Mouse (Mus musculus): ENCODE data around the gene Slc27a3.
A peak's percentile ranks its signal among the peaks of the same experiment; 100 is the strongest.

The Slc27a3 gene

GRCm38 (mm10) chr3:90389511-90390490 is at the start of gene Slc27a3:
Gene Slc27a3, minus strand, starts transcription at chr3:90389938.
- DNase-seq (ENCODE audit: low spot score in 2 of 2): peak in 1 of 2 experiments; percentile 55

- DNase-seq (ENCODE audit: low spot score in 2 of 2): no peak
Measured at GRCm38 (mm10) chr3:90437131-90437530, 47.4 kb upstream of the Slc27a3 start.

DNA sequence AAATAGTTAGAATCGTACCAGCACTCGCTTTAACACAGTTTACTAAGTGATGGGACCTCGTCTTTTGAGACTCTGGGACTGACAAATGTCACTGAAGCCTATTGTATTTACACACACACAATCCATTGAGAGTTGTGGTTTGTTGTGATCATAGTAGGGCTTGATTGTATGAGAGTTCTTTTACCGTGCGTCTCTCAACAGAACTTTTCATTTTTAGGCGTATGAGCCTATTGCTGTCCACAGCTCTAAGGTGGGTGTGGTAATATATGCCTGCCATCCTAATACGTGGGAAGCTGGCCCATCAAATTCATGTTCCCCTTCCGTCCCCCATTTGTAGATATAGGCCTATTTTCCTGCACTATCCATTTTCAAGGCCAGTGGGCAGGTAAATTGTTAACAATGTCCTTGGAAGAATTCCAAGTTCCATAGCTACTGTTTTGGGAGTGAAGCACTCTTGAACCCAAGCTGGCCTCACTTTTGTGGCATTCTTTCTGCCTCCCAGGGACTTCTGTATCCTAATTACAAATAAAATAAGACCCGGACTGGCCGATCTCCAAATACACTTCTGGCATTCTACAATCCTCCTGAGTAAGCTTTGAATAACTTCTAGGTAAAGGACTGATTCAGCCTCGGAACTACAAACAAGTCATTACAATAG is 44.5 kb upstream of the Slc27a3 start:
- DNase-seq (ENCODE audit: low spot score in 2 of 2): no peak

- DNase-seq (ENCODE audit: low spot score in 2 of 2): peak; percentile 99
Measured at GRCm38 (mm10) chr3:90433381-90434020, 43.8 kb upstream of the Slc27a3 start, which contains the start of gene Ints3. Gene Ints3, minus strand, starts transcription at chr3:90433622.

DNA sequence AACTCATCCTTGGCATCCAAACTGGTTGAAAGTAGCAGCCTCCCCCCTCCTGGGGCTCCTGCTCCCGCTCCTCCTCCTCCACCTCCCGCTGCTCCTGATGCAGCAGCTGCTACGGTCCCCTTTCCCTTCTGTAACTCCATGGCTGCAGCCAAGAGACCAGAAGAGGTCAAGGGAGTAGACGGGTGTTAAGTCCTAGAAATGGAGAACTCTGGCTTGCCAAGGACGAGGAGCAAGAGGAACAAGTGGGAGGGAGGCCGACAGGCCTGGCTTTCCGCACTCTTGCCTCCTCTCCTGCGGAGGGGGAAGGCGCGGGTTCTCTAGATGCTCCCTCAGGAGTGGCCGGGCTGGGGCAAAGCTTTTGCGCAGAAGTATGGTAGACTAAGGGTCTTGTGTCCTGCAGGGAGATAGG is 43.1 kb upstream of the Slc27a3 start:
- peak in 1 of 2 experiments; percentile 59 for DNase-seq (ENCODE audit: low spot score in 2 of 2)

GRCm38 (mm10) chr3:90432348-90432747 is 42.6 kb upstream of the Slc27a3 start:
- no peak for DNase-seq (ENCODE audit: low spot score in 2 of 2)

- no peak for DNase-seq (ENCODE audit: low spot score in 2 of 2)
Measured at GRCm38 (mm10) chr3:90429576-90429975, 39.8 kb upstream of the Slc27a3 start.

GRCm38 (mm10) chr3:90428186-90428585 is 38.4 kb upstream of the Slc27a3 start:
- DNase-seq (ENCODE audit: low spot score in 2 of 2): no peak

- DNase-seq (ENCODE audit: low spot score in 2 of 2): no peak
Measured at GRCm38 (mm10) chr3:90427574-90427973, 37.8 kb upstream of the Slc27a3 start.

DNA sequence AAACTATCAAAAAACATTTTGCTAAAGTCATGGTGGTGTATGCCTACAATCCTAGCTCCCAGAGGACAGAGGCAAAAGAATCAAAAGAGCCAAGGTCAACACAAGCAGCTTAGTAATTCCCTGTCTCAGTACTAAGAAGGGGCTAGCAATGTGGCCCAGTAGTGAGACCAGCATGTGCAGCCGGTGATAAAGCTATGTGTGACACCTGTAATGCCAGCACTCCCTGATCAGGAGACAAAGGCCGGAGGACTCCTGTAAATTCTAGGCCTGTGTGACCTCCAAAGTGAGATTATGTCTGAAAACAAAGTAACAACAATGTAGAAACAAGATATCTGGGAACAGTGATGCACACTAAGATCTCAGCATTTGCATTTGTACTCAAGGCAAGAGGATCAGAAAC is 35.8 kb upstream of the Slc27a3 start:
- DNase-seq (ENCODE audit: low spot score in 2 of 2): no peak

- no peak for DNase-seq (ENCODE audit: low spot score in 2 of 2)
Measured at GRCm38 (mm10) chr3:90423549-90423948, 33.8 kb upstream of the Slc27a3 start.

GRCm38 (mm10) chr3:90420696-90421095 is 31.0 kb upstream of the Slc27a3 start:
- DNase-seq (ENCODE audit: low spot score in 2 of 2): no peak

DNA sequence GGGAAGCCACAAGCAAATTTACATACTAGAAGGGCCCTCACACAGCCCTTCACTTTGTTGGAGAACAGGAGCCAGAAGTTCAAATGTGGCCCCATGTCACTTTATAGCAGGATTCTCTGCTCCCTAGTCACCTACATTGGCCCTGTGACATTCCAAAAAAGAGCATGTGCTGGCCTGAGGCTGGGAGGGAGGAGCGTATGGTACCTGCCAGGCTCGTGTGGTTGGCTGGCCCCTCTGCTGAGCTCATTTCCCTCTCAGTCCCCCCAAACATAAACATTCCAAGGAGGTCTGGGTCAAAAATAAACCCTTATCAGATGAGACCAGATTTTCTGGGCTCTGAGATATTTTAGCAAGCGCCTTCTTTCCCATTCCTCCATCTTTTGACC is 23.3 kb upstream of the Slc27a3 start:
- DNase-seq (ENCODE audit: low spot score in 2 of 2): no peak

DNA sequence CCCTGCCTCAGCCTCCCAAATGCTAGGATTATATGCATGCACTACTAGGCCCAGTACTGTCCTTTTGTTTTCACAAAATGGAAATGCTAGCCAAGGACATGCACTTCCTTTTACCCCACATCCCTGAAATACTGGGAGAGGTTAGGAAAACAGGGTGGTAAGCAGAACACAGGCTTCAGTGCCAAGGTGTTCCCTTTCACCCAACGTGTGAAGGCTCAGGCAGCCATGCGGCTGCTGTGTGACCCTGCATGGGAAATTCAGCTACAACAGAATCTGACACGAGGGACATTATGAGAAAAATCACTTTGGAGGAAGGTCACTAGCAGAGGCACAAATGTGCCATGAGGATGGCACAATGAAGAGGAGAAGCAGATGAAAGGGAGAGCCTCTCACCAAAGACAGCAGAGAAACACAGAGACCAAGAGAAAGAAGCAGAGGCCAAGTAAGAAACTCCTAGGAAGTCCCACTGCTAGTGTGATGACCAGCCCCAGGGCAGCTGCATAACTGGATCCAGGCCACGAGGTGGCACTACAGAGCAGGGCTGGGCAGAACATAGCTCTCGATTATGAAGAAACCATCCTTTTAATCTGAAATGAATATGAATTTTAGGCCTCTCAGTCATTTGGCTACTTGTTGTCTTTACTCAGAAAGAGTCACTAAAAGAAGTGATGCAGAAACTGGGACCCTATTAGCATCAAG is 22.7 kb upstream of the Slc27a3 start:
- peak; percentile 62 to 80 for DNase-seq (ENCODE audit: low spot score in 2 of 2)

- no peak for DNase-seq (ENCODE audit: low spot score in 2 of 2)
Measured at GRCm38 (mm10) chr3:90408721-90409120, 19.0 kb upstream of the Slc27a3 start.

DNA sequence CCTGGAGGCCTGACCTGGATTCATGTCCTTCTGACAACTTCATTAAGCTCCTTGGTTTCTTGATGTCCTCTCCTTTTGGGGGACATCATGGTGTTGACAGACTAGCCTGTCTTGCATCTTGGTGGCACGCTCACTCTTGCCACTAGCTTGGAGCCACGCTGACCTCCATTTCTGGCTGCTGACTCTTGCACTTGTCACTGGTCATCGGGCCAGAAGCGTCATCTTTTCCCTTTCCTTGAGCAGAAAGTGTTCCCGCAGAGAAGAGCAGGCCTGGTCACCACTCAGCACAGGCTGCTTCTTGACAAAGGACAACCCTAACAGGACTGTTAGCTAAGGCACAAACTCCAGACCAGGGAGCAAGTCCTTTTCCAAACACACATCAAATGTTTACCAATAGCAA is 16.7 kb upstream of the Slc27a3 start:
- no peak for DNase-seq (ENCODE audit: low spot score in 2 of 2)

DNA sequence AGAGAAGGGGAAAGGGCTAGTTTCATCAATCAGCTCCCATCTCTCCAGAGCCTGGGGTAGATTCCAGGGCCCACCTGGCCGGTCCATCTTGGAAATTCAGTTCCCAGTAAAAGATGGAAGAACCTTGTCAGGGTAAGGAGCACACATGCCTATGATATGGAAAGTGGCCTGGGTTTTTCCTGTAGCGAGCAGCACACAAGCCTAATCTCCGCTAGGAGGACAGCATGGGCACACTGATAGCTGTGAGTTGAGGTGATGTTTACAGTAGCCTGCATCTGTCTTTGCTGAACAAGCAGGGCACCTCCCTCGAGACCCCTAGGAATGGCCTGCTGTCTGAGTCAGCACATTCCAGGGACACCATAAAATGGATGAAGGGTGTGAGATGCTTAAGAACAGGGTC is 14.9 kb upstream of the Slc27a3 start:
- no peak for DNase-seq (ENCODE audit: low spot score in 2 of 2)

GRCm38 (mm10) chr3:90404121-90404520 is 14.4 kb upstream of the Slc27a3 start:
- DNase-seq (ENCODE audit: low spot score in 2 of 2): no peak

- no peak for DNase-seq (ENCODE audit: low spot score in 2 of 2)
Measured at GRCm38 (mm10) chr3:90400993-90401392, 11.3 kb upstream of the Slc27a3 start.

GRCm38 (mm10) chr3:90395629-90396028 is 5.9 kb upstream of the Slc27a3 start:
- DNase-seq (ENCODE audit: low spot score in 2 of 2): no peak

DNA sequence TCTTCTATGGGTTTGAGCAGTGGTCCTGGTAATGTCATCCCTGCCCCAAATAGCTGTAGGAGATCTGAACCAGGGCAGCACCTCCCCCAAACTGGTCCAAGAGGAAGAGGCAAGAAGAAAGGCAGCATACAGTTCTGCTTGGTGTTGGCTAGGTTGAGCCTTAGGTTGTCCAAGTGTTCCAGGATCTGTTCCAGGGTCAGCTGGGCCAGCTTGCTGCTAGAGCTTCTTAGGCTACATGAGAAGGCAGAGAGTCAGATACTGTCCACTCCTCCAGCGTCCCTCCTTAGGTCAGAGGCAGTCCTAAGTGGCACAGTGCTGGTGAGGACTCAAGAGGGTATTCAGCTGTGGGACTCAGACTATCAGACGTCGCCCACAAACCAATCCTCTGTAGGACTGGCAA is 2.9 kb upstream of the Slc27a3 start:
- peak in 1 of 2 experiments; percentile 38 for DNase-seq (ENCODE audit: low spot score in 2 of 2)

DNA sequence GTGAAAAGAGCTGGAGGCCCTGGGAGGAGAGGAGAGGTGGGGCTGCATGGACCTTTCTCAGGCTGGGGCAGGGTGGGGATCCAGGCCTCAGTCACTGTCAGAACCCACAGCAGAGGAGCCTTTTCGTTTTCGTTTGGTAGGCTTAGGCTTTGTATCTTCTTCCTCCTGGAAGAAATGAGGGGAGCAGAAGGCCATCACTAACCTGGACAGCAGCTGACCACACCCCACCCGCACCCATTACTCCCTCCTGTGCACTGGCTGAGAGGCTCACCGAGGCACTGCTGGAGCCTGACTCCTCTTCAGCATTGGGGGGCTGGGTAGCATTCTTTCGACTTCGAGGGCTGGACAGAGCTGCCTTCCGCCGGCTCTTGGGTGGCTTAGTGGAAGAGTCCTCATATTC is 2.2 kb upstream of the Slc27a3 start:
- DNase-seq (ENCODE audit: low spot score in 2 of 2): no peak
